8 mouse cellular contexts compared by ENCODE assay signal in the genomic region with DNA sequence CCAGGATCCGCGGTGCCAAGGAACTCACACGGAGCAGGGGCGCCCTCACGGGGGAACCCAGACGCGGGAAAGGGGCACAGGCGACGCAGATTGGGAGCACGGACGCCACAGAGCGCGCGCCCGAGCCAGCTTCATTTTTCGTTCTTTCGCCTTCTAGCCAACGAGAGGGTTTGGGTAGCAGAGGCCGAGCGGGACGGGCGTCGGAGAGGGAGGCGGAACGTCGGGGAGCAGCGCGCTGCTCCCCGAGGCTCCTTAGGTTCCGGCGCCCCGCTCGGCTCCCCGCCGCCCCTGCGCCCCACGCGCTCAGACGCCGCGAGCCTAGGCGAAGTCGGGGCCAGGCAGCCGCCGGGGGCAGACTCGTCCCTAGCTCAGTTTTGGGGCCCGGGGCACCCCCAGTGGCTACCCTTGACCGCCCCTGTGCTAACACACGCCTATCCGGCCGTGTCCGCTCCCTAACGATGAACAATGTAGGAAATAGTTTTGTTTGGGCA. TPM values are rescaled to one million over a fixed set of nuclear protein-coding genes. Genes with fewer than 3 reads are reported as not detected.
DNase-seq lines count a peak whose midpoint lies in the region; ATAC-seq lines count a peak whose summit lies in the region.

No protein-coding gene starts in this region.

- no peak for DNase-seq in kidney, adult 9 months
- DNase-seq in embryonic facial prominence, embryonic 11.5 days (ENCODE audit: low spot score) = peak; percentile 39
- DNase-seq in cerebellum, postnatal 25 days = no peak
- no peak for DNase-seq in right cerebral cortex, postnatal 14 days
- no peak for DNase-seq in testis, postnatal 14 days (ENCODE audit: low spot score)

- ATAC-seq in kidney, embryonic 14.5 days (ENCODE audit: low FRiP score, low TSS enrichment) = no peak
- ATAC-seq in embryonic facial prominence, embryonic 11.5 days (replicated peaks; ENCODE audit: insufficient number of reproducible peaks, low FRiP score, low TSS enrichment, low read depth) = no peak
- ATAC-seq in hindbrain, embryonic 12.5 days (ENCODE audit: low FRiP score) = no peak
- ATAC-seq in midbrain, embryonic 15.5 days (replicated peaks) = no peak

- H3K4me2 ChIP-seq in kidney, embryonic 14.5 days (replicated peaks; ENCODE audit: low read depth, low read length) = peak overlapping the region; percentile 67
- peak overlapping the region; percentile 64 for H3K4me2 ChIP-seq in embryonic facial prominence, embryonic 11.5 days (ENCODE audit: low read depth, low read length)
- peak overlapping the region; percentile 34 for H3K4me2 ChIP-seq in hindbrain, embryonic 12.5 days (replicated peaks)
- peak overlapping the region; percentile 24 for H3K4me2 ChIP-seq in midbrain, embryonic 15.5 days

- no peak overlapping the region; the same call in 1 of the 2 replicates for H3K27ac ChIP-seq in kidney, embryonic 14.5 days (ENCODE audit: low read depth, low read length)
- 0 out of 2 replicates have a peak overlapping the region, but pooled peaks have one; percentile 17 for H3K27ac ChIP-seq in embryonic facial prominence, embryonic 11.5 days (replicated peaks; ENCODE audit: low read depth, low read length)
- no peak overlapping the region for H3K27ac ChIP-seq in hindbrain, embryonic 12.5 days
- H3K27ac ChIP-seq in midbrain, embryonic 15.5 days = no peak overlapping the region

- peak overlapping the region; percentile 61 for H3K9ac ChIP-seq in kidney, embryonic 14.5 days (ENCODE audit: low read depth, low read length)
- peak overlapping the region; percentile 63 for H3K9ac ChIP-seq in embryonic facial prominence, embryonic 11.5 days (replicated peaks; ENCODE audit: low read length)
- H3K9ac ChIP-seq in hindbrain, embryonic 12.5 days = peak overlapping the region; percentile 15; the same call in 1 of the 2 replicates
- H3K9ac ChIP-seq in midbrain, embryonic 15.5 days = no peak overlapping the region

- peaks cover 4% of the 10 kb centered on the region; the same call in 1 of the 2 replicates for H3K9me3 ChIP-seq in kidney, embryonic 14.5 days (ENCODE audit: control insufficient read depth, low read length)
- no peaks in the 10 kb centered on the region for H3K9me3 ChIP-seq in embryonic facial prominence, embryonic 11.5 days (replicated peaks; ENCODE audit: control insufficient read depth, low read length)
- H3K9me3 ChIP-seq in hindbrain, embryonic 12.5 days (replicated peaks) = peaks cover 6% of the 10 kb centered on the region; the same call in 1 of the 2 replicates
- no peaks in the 10 kb centered on the region for H3K9me3 ChIP-seq in midbrain, embryonic 15.5 days

- peaks cover 3% of the 10 kb centered on the region; the same call in 1 of the 2 replicates for H3K36me3 ChIP-seq in kidney, embryonic 14.5 days (ENCODE audit: control insufficient read depth, insufficient read depth, low read length)
- H3K36me3 ChIP-seq in embryonic facial prominence, embryonic 11.5 days (replicated peaks; ENCODE audit: control insufficient read depth, insufficient read depth, low read depth, low read length) = no peaks in the 10 kb centered on the region
- H3K36me3 ChIP-seq in hindbrain, embryonic 12.5 days = no peaks in the 10 kb centered on the region
- H3K36me3 ChIP-seq in midbrain, embryonic 15.5 days (replicated peaks) = no peaks in the 10 kb centered on the region

- peak overlapping the region; percentile 35 for H3K4me3 ChIP-seq in kidney, embryonic 14.5 days (ENCODE audit: low read length)
- peak overlapping the region; percentile 31 for H3K4me3 ChIP-seq in embryonic facial prominence, embryonic 11.5 days (ENCODE audit: low read depth, low read length)
- H3K4me3 ChIP-seq in hindbrain, embryonic 12.5 days = peak overlapping the region; percentile 22
- peak overlapping the region; percentile 11 for H3K4me3 ChIP-seq in midbrain, embryonic 15.5 days

- H3K4me1 ChIP-seq in kidney, embryonic 14.5 days (ENCODE audit: control insufficient read depth, insufficient read depth, low read length) = peaks cover 16% of the 10 kb centered on the region
- peaks cover 2% of the 10 kb centered on the region; the same call in 1 of the 2 replicates for H3K4me1 ChIP-seq in embryonic facial prominence, embryonic 11.5 days (ENCODE audit: control insufficient read depth, insufficient read depth, low read length)
- peaks cover 19% of the 10 kb centered on the region for H3K4me1 ChIP-seq in hindbrain, embryonic 12.5 days
- H3K4me1 ChIP-seq in midbrain, embryonic 15.5 days = peaks cover 23% of the 10 kb centered on the region

- peaks cover 64% of the 10 kb centered on the region for H3K27me3 ChIP-seq in kidney, embryonic 14.5 days (ENCODE audit: control insufficient read depth, insufficient read depth, low read length)
- peaks cover 52% of the 10 kb centered on the region for H3K27me3 ChIP-seq in embryonic facial prominence, embryonic 11.5 days (ENCODE audit: control insufficient read depth, insufficient read depth, low read length)
- H3K27me3 ChIP-seq in hindbrain, embryonic 12.5 days = peaks cover 76% of the 10 kb centered on the region
- peaks cover 83% of the 10 kb centered on the region for H3K27me3 ChIP-seq in midbrain, embryonic 15.5 days (replicated peaks)

- WGBS in kidney, embryonic 14.5 days = under 1% methylated on average over 53 of the region's 53 CpGs
- under 1% methylated on average over 48 of the region's 53 CpGs for WGBS in embryonic facial prominence, embryonic 11.5 days
- under 1% methylated on average over 35 of the region's 53 CpGs for WGBS in hindbrain, embryonic 12.5 days
- under 1% methylated on average over 53 of the region's 53 CpGs for WGBS in midbrain, embryonic 15.5 days

RNA-seq across cellular contexts. Expression of a gene that starts 2.6 kb away (rescaled TPM):
- 627 and 715 TPM in 2 replicates for polyA plus RNA-seq in kidney, embryonic 14.5 days (2014; fragmentation: Nextera tagmentation; extraction: Ambion mirVana)
- polyA plus RNA-seq in embryonic facial prominence, embryonic 11.5 days (2014; fragmentation: Nextera tagmentation; extraction: Ambion mirVana) = 313 and 355 TPM in 2 replicates
- polyA plus RNA-seq in hindbrain, embryonic 12.5 days (2016; fragmentation: Nextera tagmentation; extraction: Ambion mirVana) = 323 and 363 TPM in 2 replicates
- polyA plus RNA-seq in midbrain, embryonic 15.5 days (2015; fragmentation: Nextera tagmentation; extraction: Ambion mirVana) = 128 and 159 TPM in 2 replicates

RNA-seq across cellular contexts. Expression of a gene that starts 5.8 kb away (rescaled TPM):
- polyA plus RNA-seq in kidney, embryonic 14.5 days (2014; fragmentation: Nextera tagmentation; extraction: Ambion mirVana) = not detected in 2 replicates
- 0.08 TPM in 1 of 2 replicates, not detected in the other for polyA plus RNA-seq in embryonic facial prominence, embryonic 11.5 days (2014; fragmentation: Nextera tagmentation; extraction: Ambion mirVana)
- polyA plus RNA-seq in hindbrain, embryonic 12.5 days (2016; fragmentation: Nextera tagmentation; extraction: Ambion mirVana) = not detected in 2 replicates
- polyA plus RNA-seq in midbrain, embryonic 15.5 days (2015; fragmentation: Nextera tagmentation; extraction: Ambion mirVana) = not detected in 2 replicates
